Mouse (Mus musculus): ENCODE data around the gene Nr2f2. TPM values are rescaled to one million over a fixed set of nuclear protein-coding genes. Genes with fewer than 3 reads are reported as not detected.
A peak's percentile ranks its signal among the peaks of the same experiment; 100 is the strongest.

Gene Nr2f2
- polyA plus RNA-seq, 1 experiment from 2014 or later: 73.7 TPM

DNA sequence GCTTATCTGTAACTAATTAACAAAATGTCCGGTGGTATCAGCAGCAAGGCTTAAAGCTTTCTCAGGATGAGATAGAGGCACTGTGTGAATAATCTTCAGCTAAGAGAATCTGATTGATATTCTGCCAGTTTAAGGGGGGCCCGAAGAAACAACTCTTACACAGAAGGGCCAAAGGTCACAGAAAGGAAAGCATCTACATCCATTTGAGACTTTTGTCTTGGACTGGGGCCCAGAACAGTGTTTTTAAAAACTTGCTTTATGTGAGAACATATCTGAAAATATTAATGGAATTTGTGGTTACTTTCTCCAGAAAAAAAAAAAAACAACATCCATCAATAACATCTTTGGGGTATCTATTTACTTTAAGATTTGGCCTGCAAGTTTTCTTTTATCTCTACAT, 38.9 kb upstream of the Nr2f2 start:
- Histone ChIP-seq H3K27ac (ENCODE audit: low read depth, low read length) (no peak overlapping the region), H3K4me2 (ENCODE audit: low read length) (no peak overlapping the region), H3K4me1 (ENCODE audit: control insufficient read depth, insufficient read depth, low read length) (no peaks in the 10 kb centered on the region), H3K9ac (ENCODE audit: low read length) (no peak overlapping the region), H3K9me3 (replicated peaks; ENCODE audit: control insufficient read depth, low read length) (no peaks in the 10 kb centered on the region), H3K4me3 (ENCODE audit: low read depth, low read length) (no peak overlapping the region), H3K27me3 (replicated peaks; ENCODE audit: control insufficient read depth, insufficient read depth, low read length) (no peaks in the 10 kb centered on the region), H3K36me3 (ENCODE audit: control insufficient read depth, insufficient read depth, low read length) (peaks cover 6% of the 10 kb centered on the region; the same call in 1 of the 2 replicates)
- DNase-seq (ENCODE audit: low spot score): no peak
- ATAC-seq: no peak
- WGBS: 79% methylated on average over 2 of the region's 2 CpGs

DNA sequence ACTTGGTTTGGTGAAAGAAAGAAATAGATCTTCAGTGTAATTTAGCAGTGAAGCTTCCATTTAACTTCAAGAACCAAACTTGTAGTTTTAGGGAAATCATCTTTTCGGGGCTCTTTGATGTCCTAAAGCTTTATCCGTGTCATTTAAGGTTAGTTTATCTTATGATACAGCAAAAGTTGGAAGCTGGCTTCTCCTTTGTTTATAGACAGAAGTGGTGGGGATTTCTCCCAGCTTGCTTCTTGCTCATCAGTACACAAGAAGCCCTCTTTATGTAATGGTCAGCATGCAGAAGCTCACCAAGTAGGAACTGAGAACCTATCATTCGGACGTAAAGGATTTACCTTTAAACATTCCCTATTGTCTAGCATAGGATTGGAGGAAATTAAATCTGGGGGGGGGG, 16.3 kb upstream of the Nr2f2 start:
- no peak overlapping the region for H3K9ac ChIP-seq (ENCODE audit: low read length)
- 85% methylated on average over 4 of the region's 4 CpGs for WGBS
- no peak for DNase-seq (ENCODE audit: low spot score)
- no peak overlapping the region for H3K27ac ChIP-seq (ENCODE audit: low read depth, low read length)
- H3K36me3 ChIP-seq (ENCODE audit: control insufficient read depth, insufficient read depth, low read length): no peaks in the 10 kb centered on the region
- no peak for ATAC-seq
- H3K4me3 ChIP-seq (ENCODE audit: low read depth, low read length): no peak overlapping the region
- H3K9me3 ChIP-seq (replicated peaks; ENCODE audit: control insufficient read depth, low read length): no peaks in the 10 kb centered on the region
- no peak overlapping the region for H3K4me2 ChIP-seq (ENCODE audit: low read length)
- 0 out of 2 replicates have a peak, but pooled peaks cover 6% of the 10 kb centered on the region for H3K4me1 ChIP-seq (ENCODE audit: control insufficient read depth, insufficient read depth, low read length)
- H3K27me3 ChIP-seq (replicated peaks; ENCODE audit: control insufficient read depth, insufficient read depth, low read length): no peaks in the 10 kb centered on the region

DNA sequence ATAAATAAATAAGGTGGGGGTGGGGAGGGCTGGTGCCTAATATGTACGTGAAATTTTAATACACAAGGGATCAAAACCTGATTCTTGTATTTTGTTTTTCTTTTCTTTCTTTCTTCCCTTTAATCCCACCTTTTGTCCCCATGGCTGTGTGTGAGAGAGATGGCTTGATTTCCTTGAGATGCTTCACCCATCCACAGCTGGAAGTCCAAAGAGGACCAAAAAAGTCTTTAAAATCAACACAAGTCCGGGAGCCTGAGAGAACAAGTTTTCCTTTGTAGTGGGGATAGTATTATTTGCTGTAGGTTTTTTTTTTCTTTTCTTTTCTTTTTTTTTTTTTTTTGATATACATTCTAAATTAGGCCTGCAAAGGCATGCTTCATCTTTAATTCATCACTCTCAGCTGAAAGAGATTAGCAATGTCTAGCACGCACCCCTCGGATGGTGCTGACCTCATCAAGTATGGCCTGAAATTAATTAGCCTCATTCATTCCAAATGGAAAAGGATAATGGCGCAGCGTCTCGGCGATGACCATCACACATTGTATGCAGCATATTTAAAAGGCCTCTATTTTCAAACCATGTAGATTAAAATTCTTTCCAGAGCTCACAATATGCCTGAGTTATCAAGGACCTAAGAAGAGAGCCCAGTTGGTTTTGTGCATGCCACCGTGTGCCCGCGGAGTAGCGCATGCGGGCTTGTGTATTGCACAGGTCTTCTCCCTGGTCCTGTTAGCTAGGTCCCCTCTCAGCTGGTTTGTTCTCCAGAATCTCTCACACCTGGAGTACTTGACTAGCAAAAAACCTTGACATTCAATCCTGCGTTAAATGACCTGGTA, 15.1 kb upstream of the Nr2f2 start:
- peak; percentile 82 for DNase-seq (ENCODE audit: low spot score)

DNA sequence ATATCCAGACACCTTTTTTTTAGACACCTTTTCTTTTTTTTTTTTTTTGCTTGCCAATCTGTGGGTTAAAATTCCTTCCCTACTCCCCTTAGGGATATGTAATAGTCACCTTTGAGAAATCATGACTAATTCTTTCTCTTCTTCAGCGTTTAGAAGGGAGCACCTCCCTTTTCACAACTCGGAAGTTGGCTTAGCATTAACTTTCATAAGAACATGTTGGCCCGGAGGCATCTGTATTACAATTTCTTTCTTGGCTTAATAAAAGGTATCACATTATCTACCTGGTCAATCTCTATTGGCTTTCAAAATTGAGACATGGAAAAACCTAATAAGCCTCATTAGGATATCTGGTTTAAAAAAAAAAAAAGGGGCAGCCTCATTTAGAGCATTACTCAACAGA, 14.4 kb upstream of the Nr2f2 start:
- Histone ChIP-seq H3K27ac (ENCODE audit: low read depth, low read length) (no peak overlapping the region), H3K27me3 (replicated peaks; ENCODE audit: control insufficient read depth, insufficient read depth, low read length) (0 out of 2 replicates have a peak, but pooled peaks cover 3% of the 10 kb centered on the region), H3K36me3 (ENCODE audit: control insufficient read depth, insufficient read depth, low read length) (no peaks in the 10 kb centered on the region), H3K9ac (ENCODE audit: low read length) (no peak overlapping the region), H3K4me1 (ENCODE audit: control insufficient read depth, insufficient read depth, low read length) (0 out of 2 replicates have a peak, but pooled peaks cover 6% of the 10 kb centered on the region), H3K4me3 (ENCODE audit: low read depth, low read length) (no peak overlapping the region), H3K4me2 (ENCODE audit: low read length) (no peak overlapping the region), H3K9me3 (replicated peaks; ENCODE audit: control insufficient read depth, low read length) (no peaks in the 10 kb centered on the region)
- ATAC-seq (no peak), DNase-seq (ENCODE audit: low spot score) (no peak)
- 56% methylated on average over 3 of the region's 3 CpGs for WGBS

More for the DNA sequence above, 15.1 kb upstream of the Nr2f2 start:
- Histone ChIP-seq H3K4me3 (ENCODE audit: low read depth, low read length) (no peak overlapping the region), H3K27me3 (replicated peaks; ENCODE audit: control insufficient read depth, insufficient read depth, low read length) (0 out of 2 replicates have a peak, but pooled peaks cover 3% of the 10 kb centered on the region), H3K9me3 (replicated peaks; ENCODE audit: control insufficient read depth, low read length) (no peaks in the 10 kb centered on the region), H3K9ac (ENCODE audit: low read length) (no peak overlapping the region), H3K36me3 (ENCODE audit: control insufficient read depth, insufficient read depth, low read length) (no peaks in the 10 kb centered on the region), H3K4me1 (ENCODE audit: control insufficient read depth, insufficient read depth, low read length) (0 out of 2 replicates have a peak, but pooled peaks cover 6% of the 10 kb centered on the region), H3K27ac (ENCODE audit: low read depth, low read length) (peak overlapping the region; percentile 52; the same call in 1 of the 2 replicates), H3K4me2 (ENCODE audit: low read length) (peak overlapping the region; percentile 28)
- 18% methylated on average over 14 of the region's 14 CpGs for WGBS
- peak; percentile 93 for ATAC-seq

DNA sequence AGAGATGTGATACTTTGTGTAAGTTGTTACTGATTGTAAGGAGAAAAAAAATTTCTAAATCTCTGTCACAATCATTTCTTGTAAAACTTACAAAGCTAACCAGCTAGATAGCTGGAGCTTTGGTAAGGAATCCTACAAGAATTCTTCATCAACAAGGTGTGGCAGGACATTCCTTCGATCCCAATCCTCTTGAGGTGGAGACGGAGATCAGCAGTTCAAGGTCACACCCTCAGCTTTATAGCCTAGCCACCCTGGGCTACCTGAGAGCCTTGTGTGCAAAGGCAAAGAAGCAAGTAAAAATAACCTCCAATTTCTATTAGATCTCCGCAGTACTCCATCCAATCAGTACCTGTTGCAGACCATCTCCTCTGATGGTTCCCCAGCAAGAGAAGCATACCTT, 13.7 kb upstream of the Nr2f2 start:
- Histone ChIP-seq H3K4me2 (ENCODE audit: low read length) (no peak overlapping the region), H3K9me3 (replicated peaks; ENCODE audit: control insufficient read depth, low read length) (no peaks in the 10 kb centered on the region), H3K4me1 (ENCODE audit: control insufficient read depth, insufficient read depth, low read length) (0 out of 2 replicates have a peak, but pooled peaks cover 6% of the 10 kb centered on the region), H3K27me3 (replicated peaks; ENCODE audit: control insufficient read depth, insufficient read depth, low read length) (0 out of 2 replicates have a peak, but pooled peaks cover 6% of the 10 kb centered on the region), H3K9ac (ENCODE audit: low read length) (no peak overlapping the region), H3K27ac (ENCODE audit: low read depth, low read length) (no peak overlapping the region), H3K36me3 (ENCODE audit: control insufficient read depth, insufficient read depth, low read length) (no peaks in the 10 kb centered on the region), H3K4me3 (ENCODE audit: low read depth, low read length) (no peak overlapping the region)
- WGBS: 87% methylated on average over 3 of the region's 3 CpGs
- DNase-seq (ENCODE audit: low spot score) (no peak), ATAC-seq (no peak)

DNA sequence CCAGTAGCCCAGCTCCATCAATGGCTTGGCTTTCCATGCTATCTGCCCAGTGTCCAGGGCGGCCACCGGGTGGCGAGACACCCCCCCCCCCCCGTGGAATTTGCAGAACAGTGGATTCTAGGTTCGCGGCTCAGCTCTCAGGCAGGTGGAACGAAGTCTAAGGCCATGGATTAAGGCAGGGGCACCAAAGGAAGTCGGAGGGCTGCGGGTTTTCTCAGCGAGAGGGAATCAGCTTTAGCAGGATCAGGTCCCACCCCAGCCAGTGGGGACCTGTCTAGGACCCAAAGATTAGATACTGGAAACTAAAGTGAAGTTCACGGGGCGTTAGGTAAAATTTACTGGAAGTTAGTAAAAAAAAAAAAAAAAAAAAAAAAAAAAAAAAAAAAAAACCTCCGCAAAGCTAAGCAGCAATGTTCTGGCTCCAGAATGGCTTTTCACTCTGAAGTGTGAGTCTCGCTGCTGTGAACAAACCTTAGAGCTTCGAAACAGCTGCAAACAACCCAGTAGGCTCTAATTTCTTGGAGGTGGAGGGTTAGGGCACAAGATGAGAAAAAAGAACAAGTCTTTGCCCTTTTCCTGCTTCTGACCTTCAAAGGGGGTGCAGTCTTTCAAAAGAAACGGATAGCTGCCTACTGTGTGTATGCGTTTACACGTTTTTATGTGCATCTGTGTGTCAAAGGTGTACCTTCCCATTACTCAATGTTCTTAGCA, 4.2 kb upstream of the Nr2f2 start:
- ATAC-seq: no peak
- H3K4me2 ChIP-seq (ENCODE audit: low read length): peak overlapping the region; percentile 52
- H3K4me3 ChIP-seq (ENCODE audit: low read depth, low read length): peak overlapping the region; percentile 28
- H3K4me1 ChIP-seq (ENCODE audit: control insufficient read depth, insufficient read depth, low read length): no peaks in the 10 kb centered on the region
- 2% methylated on average over 18 of the region's 18 CpGs for whole genome bisulfite sequencing
- H3K27ac ChIP-seq (ENCODE audit: low read depth, low read length): peak overlapping the region; percentile 84
- no peaks in the 10 kb centered on the region for H3K9me3 ChIP-seq (replicated peaks; ENCODE audit: control insufficient read depth, low read length)
- peak overlapping the region; percentile 58 for H3K9ac ChIP-seq (ENCODE audit: low read length)
- peak; percentile 42 for DNase-seq (ENCODE audit: low spot score)
- no peaks in the 10 kb centered on the region for H3K36me3 ChIP-seq (ENCODE audit: control insufficient read depth, insufficient read depth, low read length)
- H3K27me3 ChIP-seq (replicated peaks; ENCODE audit: control insufficient read depth, insufficient read depth, low read length): peaks cover 59% of the 10 kb centered on the region

DNA sequence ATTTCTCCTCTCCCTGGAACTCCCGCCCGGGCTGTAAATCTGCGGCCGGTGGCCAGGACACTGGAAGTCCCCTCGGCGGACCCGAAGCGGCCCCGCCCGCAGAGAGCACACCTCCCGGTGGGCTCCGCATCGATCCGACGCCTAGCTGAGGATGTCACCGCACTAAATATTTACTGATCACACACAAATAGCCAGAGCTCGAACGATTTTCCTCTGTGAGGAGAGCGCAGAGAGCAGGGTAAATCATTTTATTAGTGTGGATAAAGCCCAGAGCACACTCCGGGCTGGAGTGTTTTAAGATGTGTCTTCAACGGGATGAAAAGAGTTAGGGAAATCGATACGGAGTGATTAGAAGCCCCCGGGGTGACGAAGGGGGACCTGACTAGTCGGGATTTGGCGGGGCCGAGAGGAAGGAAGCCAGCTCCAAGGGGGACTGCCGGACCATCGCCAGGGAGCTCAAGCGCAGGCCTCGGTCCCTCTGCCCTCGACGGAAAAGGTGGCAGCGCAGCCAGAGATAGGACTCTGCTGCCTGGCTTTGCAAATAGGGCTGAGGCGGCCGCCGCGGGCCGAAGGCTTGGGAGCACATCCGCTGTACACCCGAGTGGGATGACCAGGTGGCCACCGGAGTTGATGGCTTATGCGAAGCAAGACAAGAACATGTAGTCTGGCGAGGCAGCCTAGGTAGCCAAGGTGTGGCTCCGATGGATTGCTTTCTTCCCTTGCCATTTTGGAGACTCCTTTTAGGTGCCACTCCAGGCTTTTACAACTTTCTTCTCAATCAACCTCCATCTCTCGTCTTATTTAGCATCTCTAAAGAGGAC, 3.4 kb upstream of the Nr2f2 start:
- Histone ChIP-seq H3K4me2 (ENCODE audit: low read length) (peak overlapping the region; percentile 52), H3K27me3 (replicated peaks; ENCODE audit: control insufficient read depth, insufficient read depth, low read length) (peaks cover 59% of the 10 kb centered on the region), H3K9me3 (replicated peaks; ENCODE audit: control insufficient read depth, low read length) (no peaks in the 10 kb centered on the region), H3K27ac (ENCODE audit: low read depth, low read length) (peak overlapping the region; percentile 84), H3K4me1 (ENCODE audit: control insufficient read depth, insufficient read depth, low read length) (no peaks in the 10 kb centered on the region), H3K9ac (ENCODE audit: low read length) (peak overlapping the region; percentile 58), H3K4me3 (ENCODE audit: low read depth, low read length) (peak overlapping the region; percentile 28), H3K36me3 (ENCODE audit: control insufficient read depth, insufficient read depth, low read length) (no peaks in the 10 kb centered on the region)
- under 1% methylated on average over 47 of the region's 47 CpGs for WGBS
- peak; percentile 40 for DNase-seq (ENCODE audit: low spot score)
- peak; percentile 15; the same call in 1 of the 2 replicates for ATAC-seq

DNA sequence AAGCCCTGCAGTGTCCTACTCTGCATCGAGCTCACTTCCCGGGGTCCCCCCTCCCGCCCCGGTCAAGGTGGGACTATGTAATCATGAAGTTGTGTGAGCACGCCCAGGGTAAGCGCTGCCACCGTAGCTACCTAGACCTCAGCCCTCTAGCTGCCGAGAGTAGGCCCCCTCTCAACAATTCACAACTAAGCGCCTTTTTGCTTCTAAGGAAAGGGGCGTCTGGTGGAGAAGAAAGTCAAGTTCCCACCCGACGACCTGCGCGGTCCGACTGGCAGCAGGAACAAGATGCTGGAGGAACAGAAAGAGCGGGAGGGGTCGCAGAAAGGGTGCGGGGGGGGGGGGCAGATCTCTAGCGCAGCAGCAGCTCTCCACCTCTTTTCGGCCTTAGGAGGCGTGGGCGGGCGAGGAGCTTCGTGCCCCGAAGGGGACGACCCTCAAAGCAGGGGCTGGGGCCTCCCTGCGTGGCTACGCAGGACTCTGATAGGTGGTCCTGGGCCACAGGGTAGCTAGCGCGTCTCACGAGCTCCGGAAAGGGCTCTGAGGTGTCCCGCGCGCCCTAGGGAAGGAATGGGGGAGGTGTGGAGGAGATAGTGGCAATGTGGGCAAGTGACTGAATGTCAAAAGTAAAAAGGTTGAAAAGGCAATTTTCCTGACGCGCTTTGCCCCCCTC, 2.7 kb upstream of the Nr2f2 start:
- ATAC-seq (peak; percentile 33; the same call in 1 of the 2 replicates), DNase-seq (ENCODE audit: low spot score) (peak; percentile 41)
- Histone ChIP-seq H3K9me3 (replicated peaks; ENCODE audit: control insufficient read depth, low read length) (no peaks in the 10 kb centered on the region), H3K4me3 (ENCODE audit: low read depth, low read length) (peak overlapping the region; percentile 28), H3K4me2 (ENCODE audit: low read length) (peak overlapping the region; percentile 52), H3K9ac (ENCODE audit: low read length) (peak overlapping the region; percentile 58), H3K4me1 (ENCODE audit: control insufficient read depth, insufficient read depth, low read length) (no peaks in the 10 kb centered on the region), H3K27me3 (replicated peaks; ENCODE audit: control insufficient read depth, insufficient read depth, low read length) (peaks cover 61% of the 10 kb centered on the region), H3K36me3 (ENCODE audit: control insufficient read depth, insufficient read depth, low read length) (no peaks in the 10 kb centered on the region), H3K27ac (ENCODE audit: low read depth, low read length) (peak overlapping the region; percentile 84)
- WGBS: 0% methylated on average over 36 of the region's 37 CpGs

All from forebrain, embryonic 14.5 days (tissue).